Mouse (Mus musculus): ENCODE results near the gene Mprip. TPM values are rescaled to one million over a fixed set of nuclear protein-coding genes. Genes with fewer than 3 reads are reported as not detected.

The Mprip gene
- total RNA-seq, 2 experiments from 2014 or later, result 23.7 to 58.6 TPM

Other genes starting within 250 kb of the Mprip start
- gene Jmjd4, start 211.3 kb upstream of the Mprip start, total RNA-seq (2015), result 1.9 and 2.3 TPM in 2 replicates
- 1.8 and 2.0 TPM in 2 replicates for gene Jmjd4, start 211.3 kb upstream of the Mprip start, total RNA-seq (2017)
- 2.9 and 3.3 TPM in 2 replicates for gene Snap47, start 210.1 kb upstream of the Mprip start, total RNA-seq (2015)
- 4.9 and 8.1 TPM in 2 replicates for gene Snap47, start 210.1 kb upstream of the Mprip start, total RNA-seq (2017)
- gene Zfp867, start 188.8 kb upstream of the Mprip start, total RNA-seq (2015), result 0.40 and 1.2 TPM in 2 replicates
- gene Zfp867, start 188.8 kb upstream of the Mprip start, total RNA-seq (2017), result 0.59 and 0.77 TPM in 2 replicates
- gene Zkscan17, start 134.6 kb upstream of the Mprip start, total RNA-seq (2015), result 9.0 and 9.4 TPM in 2 replicates
- 7.4 and 13.4 TPM in 2 replicates for gene Zkscan17, start 134.6 kb upstream of the Mprip start, total RNA-seq (2017)
- gene Nlrp3, start 119.7 kb upstream of the Mprip start, total RNA-seq (2015), result 23.8 and 32.5 TPM in 2 replicates
- gene Nlrp3, start 119.7 kb upstream of the Mprip start, total RNA-seq (2017), result 41.2 and 43.0 TPM in 2 replicates
- gene Olfr222, start 85.1 kb upstream of the Mprip start, total RNA-seq (2015), result not detected in 2 replicates
- not detected in 2 replicates for gene Olfr222, start 85.1 kb upstream of the Mprip start, total RNA-seq (2017)
- gene Olfr223, start 68.0 kb upstream of the Mprip start, total RNA-seq (2015), result not detected in 2 replicates
- not detected in 2 replicates for gene Olfr223, start 68.0 kb upstream of the Mprip start, total RNA-seq (2017)
- not detected in 2 replicates for gene Pld6, start 126.3 kb downstream of the Mprip start, total RNA-seq (2015)
- not detected in 2 replicates for gene Pld6, start 126.3 kb downstream of the Mprip start, total RNA-seq (2017)
- 11.3 and 11.4 TPM in 2 replicates for gene Flcn, start 148.7 kb downstream of the Mprip start, total RNA-seq (2015)
- 19.9 and 25.3 TPM in 2 replicates for gene Flcn, start 148.7 kb downstream of the Mprip start, total RNA-seq (2017)
- gene Nt5m, start 178.1 kb downstream of the Mprip start, total RNA-seq (2015), result 9.9 and 13.1 TPM in 2 replicates
- 7.7 and 11.3 TPM in 2 replicates for gene Nt5m, start 178.1 kb downstream of the Mprip start, total RNA-seq (2017)
- gene Cops3, start 178.5 kb downstream of the Mprip start, total RNA-seq (2015), result 88.2 and 94.6 TPM in 2 replicates
- 90.2 and 100 TPM in 2 replicates for gene Cops3, start 178.5 kb downstream of the Mprip start, total RNA-seq (2017)